Mouse (Mus musculus): ENCODE measurements around the gene Dmrt1.
"Not testable (repeated sequence)": the region's sequence is repeated elsewhere in the genome, so short reads cannot be mapped to it uniquely, and the experiment has no call there.

Dmrt1 gene

DNA sequence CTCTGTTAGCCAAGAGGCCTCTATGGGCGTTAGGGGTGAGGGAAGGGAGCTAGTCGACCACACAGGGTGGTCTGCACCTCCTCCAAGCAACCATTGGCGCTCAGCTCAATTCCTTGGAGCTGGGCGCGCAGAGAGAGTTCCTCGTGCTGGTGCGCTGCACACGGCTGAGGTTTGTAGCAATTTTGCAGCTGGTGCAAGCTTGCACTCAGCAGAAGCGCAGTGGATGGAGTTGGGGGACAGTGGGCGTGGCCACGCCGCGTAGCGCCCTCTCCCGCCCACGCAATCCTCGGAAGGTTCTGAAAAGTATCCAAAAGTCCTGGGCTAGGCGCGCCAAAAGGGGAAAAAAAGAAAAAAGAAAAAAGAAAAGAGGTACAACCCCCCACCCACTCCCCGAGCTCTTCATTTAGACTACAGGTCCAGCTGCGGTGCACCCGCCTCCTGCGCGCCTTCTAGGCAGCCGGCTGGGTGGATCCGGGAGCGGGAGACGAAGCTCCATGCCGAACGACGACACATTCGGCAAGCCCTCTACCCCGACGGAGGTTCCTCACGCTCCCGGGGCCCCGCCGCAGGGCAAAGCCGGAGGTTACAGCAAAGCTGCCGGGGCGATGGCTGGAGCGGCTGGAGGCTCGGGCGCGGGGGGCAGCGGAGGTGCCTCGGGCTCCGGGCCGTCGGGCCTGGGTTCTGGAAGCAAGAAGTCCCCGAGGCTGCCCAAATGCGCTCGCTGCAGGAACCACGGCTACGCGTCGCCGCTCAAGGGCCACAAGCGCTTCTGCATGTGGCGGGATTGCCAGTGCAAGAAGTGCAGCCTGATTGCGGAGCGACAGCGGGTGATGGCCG lies at the start of gene Dmrt1:
TSS of gene Dmrt1 (plus strand) at position 259 of the 837 bp plus-strand sequence.
- no peak for DNase-seq (ENCODE audit: low spot score in 2 of 2)

DNA sequence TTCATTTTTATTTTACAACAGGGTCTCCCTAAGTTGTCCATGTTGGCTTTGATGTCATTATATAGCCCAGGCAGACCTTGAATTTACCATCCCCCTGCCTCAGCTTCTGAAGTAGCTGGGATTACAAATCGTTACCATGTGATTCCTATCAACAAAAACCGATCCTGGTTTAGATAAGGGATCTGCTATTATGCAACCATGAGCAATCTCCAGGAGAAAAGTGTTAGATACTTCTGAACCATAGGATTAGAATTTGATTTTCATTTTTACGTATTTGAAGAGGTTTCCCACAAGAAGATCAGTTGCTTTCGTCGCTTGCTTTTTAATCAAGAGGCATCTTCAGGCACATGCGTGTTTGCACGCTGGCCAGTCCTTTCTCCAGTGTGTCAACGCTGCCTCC lies 44.7 kb upstream of the Dmrt1 start:
- no peak for DNase-seq (ENCODE audit: low spot score in 2 of 2)

DNA sequence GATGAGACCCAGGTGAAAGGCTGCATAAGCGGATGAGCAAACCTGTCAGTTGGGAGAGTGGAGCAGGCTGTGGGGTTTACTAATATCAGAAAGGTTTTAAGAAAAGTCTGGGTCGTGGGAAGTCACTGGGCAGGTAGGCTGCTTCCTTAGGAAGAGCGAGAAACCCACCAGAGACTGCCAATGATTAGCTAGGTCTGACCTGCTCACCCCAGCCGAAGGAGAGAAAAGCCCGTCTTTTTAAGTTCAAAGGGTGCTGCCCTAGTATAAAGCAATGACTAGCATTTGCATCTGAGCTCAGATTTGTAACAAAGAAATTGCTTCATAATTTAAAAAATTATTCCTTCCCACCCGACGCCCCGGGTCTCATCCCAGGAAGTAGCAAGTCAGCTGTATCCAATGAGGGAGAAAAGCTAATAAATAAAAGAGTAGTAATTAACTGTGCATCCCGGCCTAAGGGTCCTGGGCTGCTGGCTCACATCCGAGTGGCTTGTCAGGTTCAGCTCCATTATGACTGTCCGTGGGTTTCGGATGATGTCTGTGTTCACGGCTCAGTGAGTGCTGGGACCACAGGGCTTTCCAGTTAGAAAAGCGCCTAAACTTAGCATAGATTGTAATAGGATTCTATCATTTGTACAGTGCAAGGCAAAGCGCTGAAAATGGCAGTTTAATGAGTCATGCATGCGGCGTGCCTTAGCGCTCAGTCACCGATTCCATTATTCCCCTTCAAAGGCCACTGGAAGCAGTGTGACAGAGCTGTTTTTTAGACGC lies 43.7 kb upstream of the Dmrt1 start:
- no peak for DNase-seq (ENCODE audit: low spot score in 2 of 2)

DNA sequence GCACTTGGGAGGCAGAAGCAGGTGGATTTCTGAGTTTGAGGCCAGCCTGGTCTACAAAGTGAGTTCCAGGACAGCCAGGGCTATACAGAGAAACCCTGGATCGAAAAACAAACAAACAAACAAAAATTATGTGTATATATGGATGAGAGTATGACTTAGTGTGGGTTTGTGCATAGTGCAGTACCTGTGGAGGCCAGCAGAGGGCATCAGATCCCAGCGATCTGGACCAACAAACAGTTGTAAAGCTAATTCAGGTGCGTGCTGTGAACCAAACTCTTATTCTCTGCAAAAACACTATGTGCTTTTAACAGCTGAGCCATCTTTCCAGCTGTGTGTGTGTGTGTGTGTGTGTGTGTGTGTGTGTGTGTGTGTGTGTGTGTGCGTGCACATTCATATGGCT lies 29.6 kb upstream of the Dmrt1 start:
- not testable (repeated sequence) for DNase-seq (ENCODE audit: low spot score in 2 of 2)

DNA sequence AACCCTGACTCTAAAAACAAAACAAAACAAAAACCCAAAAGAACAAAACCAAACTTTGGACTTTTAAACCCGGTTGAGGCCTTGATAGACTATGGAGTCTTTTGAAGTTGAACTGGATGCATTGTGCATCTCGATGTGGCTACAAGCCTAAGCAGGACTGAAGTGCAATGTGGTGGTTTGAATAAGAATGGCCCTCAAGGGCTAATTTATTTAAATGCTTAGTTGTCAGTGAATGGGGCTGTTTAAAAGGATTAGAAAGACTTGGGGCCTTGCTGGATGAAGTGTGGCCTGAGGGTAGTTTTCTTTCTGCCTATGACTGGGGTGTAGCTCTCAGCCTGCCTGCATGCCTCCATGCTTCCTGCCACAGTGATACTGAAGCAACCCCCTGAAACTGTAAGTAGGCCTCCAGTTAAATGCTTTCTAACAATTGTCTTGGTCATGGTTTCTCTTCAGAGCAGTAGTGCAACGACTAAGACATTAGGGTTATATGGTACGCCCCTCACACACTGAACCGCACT lies 26.2 kb upstream of the Dmrt1 start:
- no peak for DNase-seq (ENCODE audit: low spot score in 2 of 2)

DNA sequence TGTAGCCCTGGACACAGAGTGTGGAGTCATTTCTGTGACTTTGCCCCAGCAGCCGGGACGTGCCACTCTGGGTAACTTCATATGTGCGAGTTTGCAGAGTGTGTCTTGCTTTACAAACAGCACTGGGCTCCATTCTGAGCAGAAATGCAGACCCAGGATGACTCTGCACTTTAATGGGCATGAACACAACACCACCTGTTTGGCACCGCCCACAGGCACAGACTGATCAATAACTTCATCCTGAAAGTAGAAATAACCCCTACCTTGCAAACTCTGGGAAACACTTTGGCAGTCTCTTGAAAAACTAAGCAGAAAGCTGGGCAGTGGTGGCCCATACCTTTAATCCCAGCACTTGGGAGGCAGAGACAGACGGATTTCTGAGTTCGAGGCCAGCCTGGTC lies 24.6 kb upstream of the Dmrt1 start:
- no peak for DNase-seq (ENCODE audit: low spot score in 2 of 2)

DNA sequence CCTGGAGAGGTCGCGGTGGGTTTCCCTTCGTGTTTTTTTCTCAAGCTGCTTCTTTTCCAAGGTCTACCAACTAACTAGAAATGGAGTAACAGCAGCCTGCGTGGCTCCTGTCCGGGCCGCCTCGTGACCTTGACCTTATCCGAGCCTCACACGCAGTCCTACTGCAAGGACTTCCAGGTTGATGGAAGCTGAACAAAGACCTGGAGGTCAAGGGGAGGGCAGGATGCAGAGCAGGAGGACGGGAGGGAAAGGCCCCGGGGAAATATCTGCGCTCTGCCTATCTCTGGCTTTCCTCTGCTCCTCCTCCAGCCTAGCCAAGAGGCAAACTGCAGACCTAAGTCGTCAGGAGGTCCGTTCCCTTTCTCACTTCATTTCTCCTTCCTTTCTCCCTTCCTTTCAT lies 18.9 kb upstream of the Dmrt1 start:
- no peak for DNase-seq (ENCODE audit: low spot score in 2 of 2)

DNA sequence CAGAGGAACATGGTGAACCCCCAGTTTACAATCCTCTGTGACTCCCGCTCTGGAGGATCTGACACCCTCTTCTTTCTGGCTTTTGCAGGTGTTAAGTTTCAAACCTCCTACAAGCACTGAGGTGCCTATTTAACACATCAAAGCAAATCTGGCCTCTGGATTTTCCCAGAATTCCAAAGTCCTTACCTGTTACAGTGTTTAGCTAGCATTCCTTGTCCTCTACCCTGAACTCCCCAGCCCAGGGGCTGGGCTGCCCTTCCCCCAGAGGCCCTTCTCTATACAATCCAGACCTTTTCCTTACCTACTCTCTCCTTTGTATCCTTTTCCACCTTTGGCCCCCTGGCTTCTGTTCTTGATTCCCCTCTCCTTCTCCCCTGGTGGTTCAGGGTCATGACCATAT lies 18.1 kb upstream of the Dmrt1 start:
- DNase-seq (ENCODE audit: low spot score in 2 of 2): no peak

DNA sequence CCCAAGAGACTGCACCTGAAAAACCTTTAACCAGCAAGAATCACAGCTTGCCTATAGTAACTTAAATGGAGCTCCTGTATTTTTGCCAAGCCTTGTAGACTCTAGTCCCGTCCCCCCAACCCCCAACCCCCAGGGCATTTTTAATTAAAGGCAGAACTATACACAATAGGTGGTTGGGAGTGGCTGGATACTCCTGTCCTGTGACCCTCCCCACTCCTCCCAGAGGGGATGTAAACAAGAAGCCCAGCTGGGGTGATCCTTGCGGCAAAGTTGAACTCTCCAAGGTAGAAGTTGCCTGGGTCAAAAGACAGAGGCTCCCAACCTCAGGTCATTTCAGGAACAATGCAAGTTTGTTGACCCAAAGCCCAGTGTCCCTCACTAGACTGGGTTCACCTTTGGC lies 16.9 kb upstream of the Dmrt1 start:
- no peak for DNase-seq (ENCODE audit: low spot score in 2 of 2)

DNA sequence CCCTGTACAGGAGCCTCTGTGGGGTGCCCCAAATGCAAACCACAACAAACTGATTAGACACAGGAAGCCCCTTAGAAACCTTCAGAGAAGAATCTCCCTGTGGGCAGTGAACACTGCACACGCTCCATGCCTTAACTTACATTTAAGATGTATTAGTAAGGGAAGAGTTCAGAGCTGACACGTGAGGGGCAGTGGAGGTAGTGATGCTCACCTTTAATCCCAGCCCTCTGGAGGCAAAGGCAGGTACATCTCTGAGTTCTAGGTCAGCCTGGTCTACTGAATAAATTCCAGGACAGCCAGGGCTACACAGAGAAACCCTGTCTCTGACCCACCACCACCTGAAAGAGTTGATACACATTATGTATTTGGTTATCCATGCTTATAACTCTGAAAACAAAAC lies 15.9 kb upstream of the Dmrt1 start:
- DNase-seq (ENCODE audit: low spot score in 2 of 2): no peak

DNA sequence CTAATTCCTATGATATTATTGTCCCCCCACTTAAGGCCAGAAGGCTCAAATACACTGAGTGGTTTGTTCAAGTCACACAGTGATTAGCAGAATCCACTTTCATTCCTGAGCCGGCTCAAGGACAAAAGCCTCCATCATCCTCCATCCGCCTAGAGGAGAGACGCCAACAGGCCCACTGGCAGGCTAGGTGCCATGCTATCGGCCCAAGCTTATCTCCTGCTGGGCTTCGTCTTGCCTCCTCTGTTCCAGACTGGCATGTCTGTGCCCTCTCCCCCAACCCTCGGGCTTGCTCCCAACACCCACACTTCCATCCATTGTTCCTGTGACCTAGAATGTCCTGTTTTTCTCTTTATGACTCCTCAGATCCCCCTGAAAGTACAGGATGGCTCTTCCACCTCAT lies 8.0 kb upstream of the Dmrt1 start:
- no peak for DNase-seq (ENCODE audit: low spot score in 2 of 2)

DNA sequence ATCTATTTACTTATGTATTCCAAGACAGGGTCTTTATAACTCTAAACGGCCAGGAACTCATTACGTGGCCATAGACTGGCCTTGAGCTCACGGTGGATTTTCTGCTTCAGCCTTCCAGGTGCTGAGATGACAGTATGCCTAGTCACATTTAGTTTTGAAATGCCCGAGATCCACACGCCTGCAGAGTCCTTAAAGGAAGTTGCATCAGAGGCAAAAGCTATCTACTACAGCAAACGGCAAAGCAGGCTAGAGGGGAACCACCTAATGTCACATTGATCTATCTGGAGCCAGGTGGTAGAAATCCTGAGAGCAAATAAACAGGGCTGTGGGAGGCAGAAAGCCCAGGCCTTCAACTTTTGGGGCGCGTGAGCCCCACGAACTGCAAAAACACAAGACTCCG lies 540 bp upstream of the Dmrt1 start:
- DNase-seq (ENCODE audit: low spot score in 2 of 2): no peak

DNA sequence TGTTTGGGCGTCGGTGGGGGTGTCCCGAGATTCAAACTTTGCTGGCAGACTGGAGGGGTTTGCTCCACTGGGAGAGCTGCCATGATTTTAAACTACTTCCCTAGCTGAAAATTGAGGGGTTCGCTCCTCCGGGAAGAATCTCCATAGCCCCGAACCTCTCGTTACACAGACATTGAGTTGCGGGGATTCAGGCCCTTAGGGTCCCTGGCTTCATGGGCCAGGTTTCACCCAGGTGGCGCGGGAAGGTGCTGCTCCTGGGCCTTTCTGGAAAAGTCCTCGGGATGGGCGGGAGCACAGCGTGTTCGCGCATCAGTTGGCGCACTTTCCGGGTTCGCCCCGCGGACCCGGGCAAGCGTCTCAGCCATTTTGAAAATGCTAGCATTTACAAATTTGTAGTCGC lies 1.2 kb downstream of the Dmrt1 start:
- DNase-seq (ENCODE audit: low spot score in 2 of 2): no peak

DNA sequence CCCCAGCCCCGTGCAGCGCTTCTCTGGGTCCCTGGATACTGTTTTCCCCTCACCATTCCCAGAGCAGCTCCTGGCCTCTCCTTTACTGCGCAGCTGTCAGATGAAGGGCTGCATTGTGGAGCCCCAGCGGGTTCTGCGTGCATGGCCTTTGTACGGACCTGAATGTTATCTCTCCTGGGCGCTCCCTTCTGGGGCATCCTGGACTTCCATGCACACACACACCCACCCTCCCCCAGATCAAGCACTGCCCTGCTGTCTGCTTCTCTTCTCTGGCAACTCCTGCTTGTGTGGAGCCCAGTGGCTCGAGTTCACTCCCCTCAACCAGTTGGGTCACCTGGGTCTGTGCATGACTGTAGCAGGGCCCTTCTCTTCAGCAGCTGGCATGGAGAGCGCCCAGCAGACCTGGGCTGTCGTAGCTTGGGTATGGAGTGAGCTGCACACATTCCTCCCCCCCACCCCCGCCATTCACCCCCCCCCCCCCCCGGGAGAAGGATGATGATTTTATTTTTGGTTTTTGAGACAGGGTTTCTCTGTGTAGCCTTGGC lies 9.6 kb downstream of the Dmrt1 start:
- DNase-seq (ENCODE audit: low spot score in 2 of 2): no peak

DNA sequence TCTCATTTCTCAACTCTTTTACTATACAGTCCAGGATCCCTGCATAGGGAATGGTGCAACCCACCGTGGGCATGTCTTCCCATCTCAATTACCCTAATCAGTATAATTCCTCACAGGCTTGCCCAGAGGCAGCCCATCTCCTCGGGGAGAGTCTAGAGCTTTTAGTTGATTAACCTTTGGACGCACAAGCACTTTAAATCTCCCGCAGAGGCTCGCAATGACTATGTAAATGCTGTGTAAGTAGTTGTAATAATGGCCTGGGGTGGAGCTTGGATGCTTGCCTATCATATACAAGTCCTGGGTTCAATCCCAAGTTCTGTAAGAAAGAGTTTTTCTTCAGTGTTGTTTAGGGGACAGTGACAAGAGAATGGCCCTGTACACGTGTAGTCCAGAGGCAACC lies 18.7 kb downstream of the Dmrt1 start:
- no peak for DNase-seq (ENCODE audit: low spot score in 2 of 2)

DNA sequence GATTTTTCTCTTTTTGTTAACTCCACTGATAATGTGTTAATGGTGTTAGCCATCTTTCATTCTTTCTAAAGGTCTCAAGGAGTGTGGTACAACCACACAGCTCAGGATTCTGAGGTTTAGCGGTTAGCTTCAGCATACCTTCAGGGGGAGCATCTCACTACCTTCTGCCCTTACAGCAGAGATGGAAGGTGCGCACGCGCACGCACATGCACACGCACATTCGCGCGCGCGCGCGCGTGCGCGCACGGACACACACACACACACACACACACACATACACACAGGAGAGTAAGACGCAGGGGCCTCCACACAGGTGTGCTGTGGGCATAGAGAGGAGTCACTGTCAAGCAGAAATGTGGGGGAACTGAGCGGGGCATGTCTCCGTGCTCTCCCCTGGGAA lies 20.3 kb downstream of the Dmrt1 start:
- no peak for DNase-seq (ENCODE audit: low spot score in 2 of 2)

DNA sequence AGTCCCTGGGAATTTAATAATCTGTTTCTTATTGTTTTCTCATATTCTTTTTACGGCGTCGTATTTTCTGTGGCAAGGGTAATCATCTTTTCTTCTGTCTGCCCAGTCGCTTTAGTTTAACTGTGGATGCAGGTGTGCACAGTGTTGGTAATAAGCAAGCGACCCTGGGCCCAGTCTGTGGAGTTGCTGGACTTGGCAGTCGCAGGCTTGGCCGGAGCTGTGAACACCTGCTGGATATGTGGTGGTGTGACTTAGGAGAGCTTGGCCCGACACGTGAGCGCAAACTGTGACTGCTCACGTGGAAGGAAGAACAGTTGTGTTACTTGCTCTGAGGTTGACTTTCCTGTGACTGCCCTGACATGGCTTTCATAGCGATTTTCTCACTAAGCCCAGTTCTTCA lies 24.3 kb downstream of the Dmrt1 start:
- DNase-seq (ENCODE audit: low spot score in 2 of 2): no peak

DNA sequence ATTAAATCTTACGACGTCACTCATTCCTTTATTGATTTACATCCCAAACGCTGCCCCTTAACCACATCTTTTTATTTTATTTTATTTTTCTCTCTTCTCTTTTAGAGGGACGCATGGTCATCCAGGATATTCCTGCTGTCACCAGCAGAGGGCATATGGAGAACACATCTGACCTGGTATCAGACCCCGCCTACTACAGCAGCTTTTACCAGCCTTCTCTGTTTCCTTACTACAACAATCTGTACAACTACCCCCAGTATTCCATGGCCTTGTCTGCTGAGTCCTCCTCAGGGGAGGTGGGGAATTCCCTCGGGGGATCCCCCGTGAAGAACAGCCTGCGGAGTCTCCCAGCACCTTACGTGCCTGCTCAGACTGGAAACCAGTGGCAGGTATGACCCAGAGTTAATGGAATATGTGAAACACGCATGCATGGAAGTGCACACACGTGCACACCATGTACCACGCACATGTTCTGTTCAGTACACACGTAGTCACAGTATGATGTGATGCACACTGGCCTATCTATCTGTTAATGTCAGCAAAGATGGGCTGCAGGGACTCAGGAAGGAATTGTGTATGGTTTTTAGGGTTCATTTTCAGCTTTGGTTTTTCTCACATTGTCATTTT lies 40.4 kb downstream of the Dmrt1 start:
- DNase-seq (ENCODE audit: low spot score in 2 of 2): peak; percentile 7 to 25

DNA sequence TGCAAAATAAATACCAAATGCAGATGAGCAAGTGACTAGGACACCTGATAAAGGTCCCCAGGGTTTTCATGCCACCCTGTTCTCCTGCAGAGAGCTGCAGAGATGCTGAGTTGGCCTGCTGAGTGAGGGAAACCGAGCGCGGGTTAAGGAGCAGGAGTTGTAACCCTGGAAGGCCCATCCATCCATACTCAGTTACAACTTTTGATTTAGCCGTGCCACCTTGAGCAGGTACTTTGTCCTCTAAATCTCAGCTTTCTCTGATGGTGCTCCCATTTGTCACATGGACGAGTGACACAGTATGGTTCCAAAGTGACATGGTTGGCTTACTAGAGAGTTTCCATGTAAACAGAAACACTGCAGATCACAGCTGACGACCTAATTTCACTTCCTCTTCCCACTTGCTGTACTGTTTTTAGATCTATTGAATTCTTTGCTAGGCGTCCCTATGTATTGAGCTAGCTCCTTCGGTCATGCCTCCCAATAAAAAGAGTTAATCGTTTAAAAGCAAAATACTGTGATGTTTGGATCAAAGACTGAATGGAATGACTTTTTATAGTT lies 41.7 kb downstream of the Dmrt1 start:
- no peak for DNase-seq (ENCODE audit: low spot score in 2 of 2)

DNA sequence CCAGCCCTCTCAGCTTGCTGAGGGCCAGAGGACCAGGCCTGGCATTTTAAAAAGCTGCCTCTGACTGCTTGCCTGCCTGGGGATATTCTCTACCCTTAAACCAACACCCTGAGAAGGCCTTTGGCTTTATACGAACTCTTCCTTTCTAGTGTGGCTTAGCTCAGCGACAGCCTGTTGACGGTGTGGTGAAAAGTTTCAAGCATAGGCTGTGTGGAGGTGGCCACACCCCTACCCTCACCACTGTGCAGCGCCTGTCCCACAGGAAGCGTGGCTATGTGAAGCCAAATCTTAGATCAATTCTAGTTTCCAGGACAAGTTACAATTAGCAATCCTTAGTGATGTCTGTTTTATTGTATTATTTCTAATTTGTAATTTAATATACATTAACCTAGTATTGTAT lies 44.9 kb downstream of the Dmrt1 start:
- DNase-seq (ENCODE audit: low spot score in 2 of 2): no peak

DNA sequence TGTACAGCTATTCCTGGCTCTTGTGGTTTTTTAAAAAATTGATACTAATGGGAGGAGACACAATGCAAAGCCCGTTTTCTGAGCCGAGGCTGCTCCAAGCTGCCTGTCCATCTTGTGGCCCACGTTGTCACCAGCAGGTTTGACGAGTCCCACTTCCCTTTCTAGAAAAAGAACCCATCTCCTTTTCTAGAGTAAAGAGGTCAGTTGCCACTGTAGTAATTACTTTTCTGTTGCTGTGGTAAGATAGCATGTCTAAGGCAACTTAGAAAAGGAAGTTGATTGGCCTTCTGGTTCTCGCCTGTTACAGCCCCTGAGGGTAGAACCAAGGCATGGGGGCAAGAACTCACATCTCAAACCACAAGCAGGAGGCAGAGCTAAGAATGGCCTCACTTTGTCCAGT lies 45.6 kb downstream of the Dmrt1 start:
- no peak for DNase-seq (ENCODE audit: low spot score in 2 of 2)

DNA sequence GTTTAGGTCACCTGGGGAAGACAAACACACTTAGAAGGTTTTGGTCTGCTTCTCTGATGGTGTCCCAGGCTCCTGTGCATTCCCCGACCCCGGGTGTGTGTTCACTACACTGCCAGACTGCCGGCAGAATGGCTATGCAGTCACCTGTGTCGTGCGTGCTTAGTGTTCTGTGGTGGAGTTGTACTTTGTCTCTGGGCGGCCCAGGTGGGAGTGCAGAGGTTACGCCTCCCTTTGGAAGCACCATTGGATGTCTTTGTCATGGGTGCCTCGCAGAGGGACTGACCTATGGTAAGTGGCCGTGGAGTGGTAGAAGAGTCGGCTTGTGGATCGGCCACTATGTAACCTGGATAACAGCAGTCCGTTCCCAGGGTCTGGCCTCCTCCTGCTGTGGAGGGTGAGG lies 59.0 kb downstream of the Dmrt1 start:
- no peak for DNase-seq (ENCODE audit: low spot score in 2 of 2)

Data from heart, adult 9 months (tissue).